Mouse (Mus musculus) lung, embryonic 14.5 days (tissue): ENCODE measurements around the gene Ttc41. TPM values are rescaled to one million over a fixed set of nuclear protein-coding genes. Genes with fewer than 3 reads are reported as not detected.

Experiments
- ATAC-seq: fragments of 200-750 bp; cut with Nextera tagmentation; 2 replicates; pipeline ENCODE4 v1.8.0; 2017; ENCODE audit warnings: mild to moderate bottlenecking, moderate TSS enrichment, moderate library complexity; ENCODE audit not compliant: insufficient read depth
- DNase-seq: peaks from one replicate; pipeline ENCODE4 v3.0.0-alpha.2; 2015
- H3K27ac ChIP-seq: fragments of 300-500 bp; sonication (generic); 2 replicates; pipeline ENCODE4 v1.5.1; 2014; ENCODE audit warnings: low read depth, mild to moderate bottlenecking, moderate library complexity
- H3K27me3 ChIP-seq: fragments of 300-500 bp; sonication (generic); 2 replicates; pipeline ENCODE4 v1.6.1; 2014; ENCODE audit warnings: low read length, control low read depth; ENCODE audit not compliant: insufficient read depth
- H3K36me3 ChIP-seq: fragments of 300-500 bp; sonication (generic); 2 replicates; pipeline ENCODE4 v1.6.1; 2014; ENCODE audit warnings: control low read depth; ENCODE audit not compliant: insufficient read depth
- H3K4me1 ChIP-seq: fragments of 300-500 bp; sonication (generic); 2 replicates; pipeline ENCODE4 v1.6.1; 2014; ENCODE audit warnings: antibody characterized with exemption, control low read depth; ENCODE audit not compliant: insufficient read depth
- H3K4me2 ChIP-seq: fragments of 300-500 bp; sonication (generic); 2 replicates; pipeline ENCODE4 v1.6.1; 2014; ENCODE audit warnings: mild to moderate bottlenecking
- H3K4me3 ChIP-seq: fragments of 300-500 bp; sonication (generic); 2 replicates; pipeline ENCODE4 v1.5.1; 2014; ENCODE audit warnings: low read depth, low read length
- H3K9ac ChIP-seq: fragments of 300-500 bp; sonication (generic); 2 replicates; pipeline ENCODE4 v1.6.1; 2014
- H3K9me3 ChIP-seq: fragments of 300-500 bp; sonication (generic); 2 replicates; pipeline ENCODE4 v1.6.1; 2016; ENCODE audit warnings: low read depth, low read length, control low read depth
- CTCF ChIP-seq: IDR thresholded peaks from 2 replicates; pipeline ENCODE4 v1.5.1; 2016; ENCODE audit warnings: antibody characterized with exemption, low read depth
- WGBS: fragments of 180-500 bp; shearing (Covaris S2); extraction: QIAGEN DNeasy Blood & Tissue Kit; methylation state at CpG from one replicate; pipeline ENCODE4 v1.1.7; 2014; 5-methylcytosine and 5-hydroxymethylcytosine counted together
- polyA plus RNA-seq: library from polyadenylated mRNA; unstranded; fragments of >200 nt; fragmentation: Nextera tagmentation; extraction: Ambion mirVana; gene quantifications from 2 replicates; pipeline ENCODE4 v1.2.1, GENCODE M21; 2014

Gene Ttc41
- polyA plus RNA-seq, 1 experiment from 2014 or later, result 2.0 TPM

GRCm38 (mm10) chr10:86777614-86778319 lies 72.2 kb downstream of the Ttc41 start:
- WGBS, result 45% methylated on average over 19 of the region's 19 CpGs
- H3K4me3 ChIP-seq, result peak overlapping the region; percentile 67
- no peaks in the 10 kb centered on the region for H3K9me3 ChIP-seq
- no peak for TF ChIP-seq CTCF
- no peaks in the 10 kb centered on the region for H3K27me3 ChIP-seq
- no peaks in the 10 kb centered on the region for H3K36me3 ChIP-seq
- H3K27ac ChIP-seq, result peak overlapping the region; percentile 65; the same call in 1 of the 2 replicates
- peak overlapping the region; percentile 75 for H3K9ac ChIP-seq
- DNase-seq, result no peak
- peaks cover 8% of the 10 kb centered on the region; the same call in 1 of the 2 replicates for H3K4me1 ChIP-seq
- peak overlapping the region; percentile 100 for H3K4me2 ChIP-seq
- no peak for ATAC-seq

DNA sequence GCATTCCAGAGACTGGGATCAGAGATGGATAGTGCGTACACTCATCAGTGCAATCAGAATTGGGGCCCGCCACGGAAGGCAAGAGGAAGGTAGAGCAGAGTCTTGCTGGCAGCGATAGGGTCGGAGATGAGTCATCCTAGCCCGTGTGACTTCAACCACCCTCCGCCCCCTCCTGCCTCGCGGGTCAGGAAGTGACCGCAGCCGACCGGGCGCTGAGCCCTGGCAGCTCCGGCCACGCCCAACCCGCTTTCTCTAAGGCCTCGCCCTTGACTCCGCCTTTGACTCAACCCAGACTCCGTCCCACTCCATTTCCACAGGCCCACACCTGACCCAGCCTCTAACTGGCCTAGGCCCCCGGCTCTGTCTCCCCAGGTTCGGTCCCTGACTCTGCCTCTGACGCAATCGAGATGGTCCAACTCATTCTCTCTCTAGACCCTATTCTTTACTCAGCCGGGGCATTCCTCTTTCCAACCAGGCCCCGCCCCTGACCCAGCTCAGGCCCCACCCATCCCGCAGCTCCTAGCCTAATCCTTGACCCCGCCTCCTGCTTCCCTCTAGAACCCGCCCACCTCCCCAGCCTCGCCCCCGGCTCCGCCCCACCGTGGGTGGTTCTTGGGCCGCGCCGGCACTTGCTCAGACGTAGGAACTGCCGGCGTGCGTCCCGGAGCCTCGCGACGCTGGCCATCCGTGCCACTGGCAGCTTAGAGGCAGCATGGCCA lies 72.9 kb downstream of the Ttc41 start, which contains the start of gene Nt5dc3:
Gene Nt5dc3, plus strand, starts transcription at position 608 of the 719 bp plus-strand sequence.
- peak within 1 kb of the TSS; percentile 67 for H3K4me3 ChIP-seq
- peak within 1 kb of the TSS; percentile 100 for H3K4me2 ChIP-seq
- peaks cover 8% of the 10 kb centered on the region; the same call in 1 of the 2 replicates for H3K4me1 ChIP-seq
- TF ChIP-seq CTCF, result no peak
- peak within 1 kb of the TSS; percentile 75 for H3K9ac ChIP-seq
- DNase-seq (peak; percentile 97), ATAC-seq (peak; percentile 96)
- no peaks in the 10 kb centered on the region for H3K9me3 ChIP-seq
- WGBS, result under 1% methylated on average over 44 of the region's 44 CpGs
- H3K36me3 ChIP-seq, result no peaks in the 10 kb centered on the region
- H3K27me3 ChIP-seq, result no peaks in the 10 kb centered on the region
- peak within 1 kb of the TSS; percentile 70 for H3K27ac ChIP-seq

GRCm38 (mm10) chr10:86779117-86779755 lies 73.6 kb downstream of the Ttc41 start:
- Histone ChIP-seq H3K9me3 (no peaks in the 10 kb centered on the region), H3K4me1 (peaks cover 8% of the 10 kb centered on the region; the same call in 1 of the 2 replicates), H3K27me3 (no peaks in the 10 kb centered on the region), H3K9ac (peak overlapping the region; percentile 75), H3K36me3 (no peaks in the 10 kb centered on the region), H3K4me2 (peak overlapping the region; percentile 100), H3K4me3 (peak overlapping the region; percentile 67), H3K27ac (peak overlapping the region; percentile 60)
- WGBS, result under 1% methylated on average over 57 of the region's 58 CpGs
- ATAC-seq, result peak; percentile 33
- TF ChIP-seq CTCF, result no peak
- peak; percentile 53 for DNase-seq

DNA sequence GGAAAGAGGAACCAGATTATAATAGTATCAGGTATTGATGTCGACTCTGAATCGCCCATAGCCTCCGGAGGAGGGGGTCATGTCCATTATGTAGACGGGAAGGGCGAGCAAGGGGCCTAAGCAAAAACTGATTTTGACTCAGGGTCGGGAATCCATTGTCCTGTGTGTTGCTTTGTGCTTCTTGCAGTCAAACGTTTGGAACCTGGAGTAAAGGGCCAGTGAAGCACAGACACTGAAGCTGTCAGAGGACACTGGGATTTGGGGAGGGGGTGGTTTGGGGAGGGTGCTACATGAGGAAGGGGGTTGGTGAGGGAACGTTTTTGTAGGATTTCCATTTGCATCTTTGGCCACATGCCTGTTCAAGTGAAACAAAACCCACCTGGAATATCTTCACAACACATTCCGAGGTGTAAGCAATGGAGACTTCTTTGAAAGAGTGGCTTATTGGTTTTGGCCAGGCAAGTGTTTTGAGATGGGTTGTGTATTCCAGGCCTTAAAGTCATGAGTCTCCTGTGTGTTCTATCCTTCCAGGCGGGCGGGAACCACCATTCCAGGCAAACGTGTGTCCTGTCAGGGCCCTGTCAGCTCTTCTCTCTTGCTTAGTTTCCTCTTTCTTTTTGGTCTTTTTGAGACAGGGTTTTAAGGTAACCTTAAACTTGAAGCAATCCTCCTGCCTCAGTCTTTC lies 74.3 kb downstream of the Ttc41 start:
- no peaks in the 10 kb centered on the region for H3K36me3 ChIP-seq
- H3K27ac ChIP-seq, result no peak overlapping the region
- DNase-seq, result no peak
- WGBS, result 20% methylated on average over 12 of the region's 12 CpGs
- TF ChIP-seq CTCF, result no peak
- peak overlapping the region; percentile 67 for H3K4me3 ChIP-seq
- H3K9ac ChIP-seq, result peak overlapping the region; percentile 75
- H3K4me2 ChIP-seq, result peak overlapping the region; percentile 100
- no peaks in the 10 kb centered on the region for H3K27me3 ChIP-seq
- peaks cover 8% of the 10 kb centered on the region; the same call in 1 of the 2 replicates for H3K4me1 ChIP-seq
- no peaks in the 10 kb centered on the region for H3K9me3 ChIP-seq
- no peak for ATAC-seq

- no peaks in the 10 kb centered on the region for H3K27me3 ChIP-seq
- H3K36me3 ChIP-seq, result no peaks in the 10 kb centered on the region
- no peak for ATAC-seq
- H3K9ac ChIP-seq, result no peak overlapping the region
- 49% methylated on average over 5 of the region's 5 CpGs for WGBS
- no peak for TF ChIP-seq CTCF
- no peaks in the 10 kb centered on the region for H3K9me3 ChIP-seq
- peaks cover 8% of the 10 kb centered on the region; the same call in 1 of the 2 replicates for H3K4me1 ChIP-seq
- no peak overlapping the region for H3K4me2 ChIP-seq
- H3K27ac ChIP-seq, result no peak overlapping the region
- H3K4me3 ChIP-seq, result no peak overlapping the region
- DNase-seq, result no peak
Observed at GRCm38 (mm10) chr10:86781641-86782040, 76.0 kb downstream of the Ttc41 start.

- WGBS, result 65% methylated on average over 5 of the region's 5 CpGs
- TF ChIP-seq CTCF, result no peak
- H3K27ac ChIP-seq, result no peak overlapping the region
- H3K4me1 ChIP-seq, result peaks cover 7% of the 10 kb centered on the region; the same call in 1 of the 2 replicates
- no peak overlapping the region for H3K9ac ChIP-seq
- ATAC-seq, result no peak
- no peaks in the 10 kb centered on the region for H3K27me3 ChIP-seq
- no peaks in the 10 kb centered on the region for H3K36me3 ChIP-seq
- H3K9me3 ChIP-seq, result no peaks in the 10 kb centered on the region
- DNase-seq, result no peak
- H3K4me3 ChIP-seq, result no peak overlapping the region
- no peak overlapping the region for H3K4me2 ChIP-seq
Observed at GRCm38 (mm10) chr10:86782656-86783055, 77.0 kb downstream of the Ttc41 start.
